Mouse (Mus musculus) myocyte (in vitro differentiated cells): ENCODE measurements at regions not wholly inside any gene's neighbourhood (a gene's known extent, or its start where the extent isn't known, plus 50 kb on each side); places are given as distances from the start of the nearest gene placed in this dataset.

Source experiments
- H3K27me3 ChIP-seq: one replicate; pipeline ENCODE4 v1.6.1; 2011; ENCODE audit not compliant: control insufficient read depth, insufficient read depth, insufficient read length
- H3K36me3 ChIP-seq: one replicate; pipeline ENCODE4 v1.6.1; 2011; ENCODE audit not compliant: control insufficient read depth, insufficient read depth
- H3K4me2 ChIP-seq: one replicate; pipeline ENCODE4 v1.6.1; 2011; ENCODE audit warnings: low read depth, control low read depth
- H3K4me3 ChIP-seq: one replicate; pipeline ENCODE4 v1.5.1; 2011; ENCODE audit warnings: mild to moderate bottlenecking, control low read depth, moderate library complexity
- H3K79me2 ChIP-seq: one replicate; pipeline ENCODE4 v1.6.1; 2011; ENCODE audit not compliant: control insufficient read depth, insufficient read depth
- H3ac ChIP-seq: one replicate; pipeline ENCODE4 v1.6.1; 2011; ENCODE audit not compliant: control insufficient read depth, insufficient read length
- CEBPB ChIP-seq: IDR thresholded peaks from 2 replicates; pipeline ENCODE4 v1.6.1; 2011; ENCODE audit warnings: mild to moderate bottlenecking, moderate library complexity; ENCODE audit not compliant: poor library complexity, insufficient read depth, severe bottlenecking
- E2F4 ChIP-seq: IDR thresholded peaks from one replicate; pipeline ENCODE4 v1.6.1; 2011; ENCODE audit warnings: mild to moderate bottlenecking, control low read depth, moderate library complexity; ENCODE audit not compliant: insufficient read depth
- POLR2AphosphoS2 ChIP-seq: IDR thresholded peaks from one replicate; pipeline ENCODE4 v1.6.1; 2011; ENCODE audit warnings: low read depth, control low read depth; ENCODE audit not compliant: insufficient read length
- USF1 ChIP-seq: IDR thresholded peaks from one replicate; pipeline ENCODE4 v1.6.1; 2011; ENCODE audit warnings: low read depth, mild to moderate bottlenecking, control low read depth, moderate library complexity

DNA sequence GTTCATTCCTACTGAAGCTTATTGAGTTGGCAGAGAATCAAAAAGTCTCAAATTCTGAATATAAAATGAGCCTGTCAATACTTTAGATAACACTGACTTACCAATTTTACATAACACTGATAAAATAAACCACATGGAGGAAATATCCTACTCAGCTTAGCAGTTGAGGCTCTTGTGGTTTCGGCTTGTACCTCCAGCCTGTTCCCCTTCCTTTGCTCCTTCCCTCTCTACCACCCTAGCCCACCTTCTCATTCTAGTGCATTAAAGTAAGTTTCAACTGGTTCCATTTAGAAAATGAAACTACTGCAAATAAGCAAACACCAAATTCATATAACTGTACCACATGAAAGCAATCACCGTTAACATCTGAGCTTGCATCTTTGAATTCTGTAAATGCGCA, 53.2 kb upstream of the Zfp827 start:
- TF ChIP-seq E2F4 (no peak), POLR2AphosphoS2 (no peak), CEBPB (no peak), USF1 (no peak)
- Histone ChIP-seq H3ac (no peak overlapping the region), H3K79me2 (no peaks in the 10 kb centered on the region), H3K4me3 (no peak overlapping the region), H3K36me3 (no peaks in the 10 kb centered on the region), H3K4me2 (no peak overlapping the region), H3K27me3 (no peaks in the 10 kb centered on the region)
